Mouse (Mus musculus): Measurements from ENCODE around the gene 4930558K02Rik.

4930558K02Rik gene

DNA sequence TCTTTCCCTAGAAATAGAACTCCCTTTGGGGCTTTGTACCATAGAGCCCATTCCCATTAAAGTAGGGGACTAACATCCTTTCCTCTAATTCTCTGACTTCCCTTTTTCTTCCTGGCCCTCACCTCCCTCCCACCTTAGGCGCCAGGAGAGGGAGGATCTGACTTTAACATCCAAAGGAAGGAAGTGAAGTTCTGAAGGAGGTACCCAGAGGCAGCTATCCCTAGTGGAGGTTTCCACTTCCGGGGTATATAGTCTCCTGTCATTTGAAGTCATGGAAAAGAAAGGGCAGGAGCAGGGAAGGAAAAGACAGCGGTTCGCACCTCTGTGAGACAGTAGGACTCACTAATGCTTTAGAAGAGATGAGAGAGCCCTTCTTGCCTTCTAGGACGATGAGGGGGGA lies 19.9 kb upstream of the 4930558K02Rik start:
- in situ Hi-C loops (cut with MboI, MseI), result no loop called here

GRCm38 (mm10) chr1:161998781-161999180 lies 19.3 kb upstream of the 4930558K02Rik start:
- in situ Hi-C loops (cut with MboI, MseI), result no loop called here

GRCm38 (mm10) chr1:161992389-161992788 lies 13.0 kb upstream of the 4930558K02Rik start:
- in situ Hi-C loops (cut with MboI, MseI), result no loop called here

DNA sequence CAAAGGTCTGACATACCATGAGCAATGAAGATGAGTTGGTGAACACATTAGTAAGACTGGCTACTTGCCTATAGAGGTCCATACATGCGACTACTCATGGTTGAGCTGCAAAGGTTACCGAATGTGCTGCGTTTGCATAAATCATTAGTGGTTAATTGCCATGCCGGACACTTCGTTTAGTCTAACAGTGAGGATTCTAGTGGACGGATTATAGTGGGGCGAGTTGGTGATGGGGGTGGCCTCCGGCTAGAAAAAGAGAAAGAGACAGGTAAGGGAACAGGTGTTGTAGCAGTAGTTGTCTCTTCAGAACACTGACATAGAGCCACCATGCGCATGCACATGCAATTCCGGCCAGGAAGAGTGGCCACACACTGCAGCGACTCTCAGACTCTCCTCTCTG lies 12.4 kb upstream of the 4930558K02Rik start:
- in situ Hi-C loops (cut with MboI, MseI), result no loop called here

- in situ Hi-C loops (cut with MboI, MseI), result no loop called here
Observed at GRCm38 (mm10) chr1:161990684-161991578, 11.5 kb upstream of the 4930558K02Rik start.

GRCm38 (mm10) chr1:161983979-161984566 lies 4.6 kb upstream of the 4930558K02Rik start:
- in situ Hi-C loops (cut with MboI, MseI), result no loop called here

GRCm38 (mm10) chr1:161983451-161983850 lies 4.0 kb upstream of the 4930558K02Rik start:
- in situ Hi-C loops (cut with MboI, MseI), result no loop called here

DNA sequence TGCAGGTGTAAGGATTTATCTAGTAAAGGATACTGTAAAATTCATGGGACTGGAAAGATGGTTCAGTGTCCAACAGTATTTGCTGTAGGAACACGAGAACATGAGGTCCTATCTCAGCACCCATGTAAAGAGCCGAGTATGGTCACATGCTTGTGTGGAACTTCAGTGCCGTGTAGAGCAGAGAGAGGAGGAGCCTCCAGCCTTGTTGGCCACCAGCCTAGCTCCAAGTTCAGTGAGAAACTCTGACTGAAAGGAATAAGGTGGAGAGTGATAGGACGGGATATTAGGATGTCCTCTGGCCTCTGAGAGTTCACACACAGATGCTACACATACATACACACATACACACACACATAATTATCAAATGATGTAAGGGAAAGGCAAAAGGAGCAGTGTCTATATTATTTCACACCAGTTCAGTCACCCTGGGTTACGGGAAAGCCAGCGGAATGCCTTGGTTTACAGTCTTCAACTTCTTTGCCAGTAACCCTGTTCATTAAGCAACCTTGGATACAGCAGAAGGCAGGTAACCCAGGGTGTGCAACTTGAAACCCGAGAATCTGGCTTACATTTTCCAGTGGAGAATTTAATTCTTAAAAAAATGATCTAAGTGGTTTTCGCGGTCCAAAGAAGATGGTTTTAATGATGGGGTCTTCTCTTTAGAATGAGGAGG lies 1.3 kb upstream of the 4930558K02Rik start:
- in situ Hi-C loops (cut with MboI, MseI), result no loop called here

- in situ Hi-C loops (cut with MboI, MseI), result no loop called here
Observed at GRCm38 (mm10) chr1:161980046-161980445, 610 bp upstream of the 4930558K02Rik start.

GRCm38 (mm10) chr1:161978173-161978700 lies 1.2 kb downstream of the 4930558K02Rik start:
- in situ Hi-C loops (cut with MboI, MseI), result no loop called here

GRCm38 (mm10) chr1:161977331-161977730 lies 2.1 kb downstream of the 4930558K02Rik start:
- in situ Hi-C loops (cut with MboI, MseI), result no loop called here

GRCm38 (mm10) chr1:161976255-161977182 lies 2.9 kb downstream of the 4930558K02Rik start:
- in situ Hi-C loops (cut with MboI, MseI), result no loop called here

GRCm38 (mm10) chr1:161972233-161972632 lies 7.2 kb downstream of the 4930558K02Rik start:
- in situ Hi-C loops (cut with MboI, MseI), result no loop called here

- in situ Hi-C loops (cut with MboI, MseI), result no loop called here
Observed at GRCm38 (mm10) chr1:161970874-161971273, 8.6 kb downstream of the 4930558K02Rik start.

- in situ Hi-C loops (cut with MboI, MseI), result loop anchor here (5.0 kb wide), 4 partner anchors 41 to 221 kb away; no protein-coding TSS in a partner anchor
Observed at GRCm38 (mm10) chr1:161968589-161969407, 10.6 kb downstream of the 4930558K02Rik start, which contains the start of gene Pigc. Gene Pigc, plus strand, starts transcription at chr1:161969186.

GRCm38 (mm10) chr1:161967936-161968335 lies 11.5 kb downstream of the 4930558K02Rik start:
- in situ Hi-C loops (cut with MboI, MseI), result loop anchor here (5.0 kb wide), 4 partner anchors 41 to 221 kb away; no protein-coding TSS in a partner anchor

GRCm38 (mm10) chr1:161962465-161963377 lies 16.7 kb downstream of the 4930558K02Rik start:
- in situ Hi-C loops (cut with MboI, MseI), result no loop called here
